9 mouse cellular contexts compared by ENCODE assay signal in genomic region chr6:32018105-32018446, GRCm38 (mm10). TPM values are rescaled to one million over a fixed set of nuclear protein-coding genes. Genes with fewer than 3 reads are reported as not detected.
DNase-seq lines count a peak whose midpoint lies in the region; ATAC-seq lines count a peak whose summit lies in the region.
"Had no signal": no experiment of that assay in that cellular context is flagged by ENCODE, and none has a peak within 500 bp of the region (broad histone marks: within the 10 kb centered on the region; RNA-seq: fewer than 3 reads in every experiment).

No protein-coding gene starts in this region.

- H3K4me1 ChIP-seq in heart, embryonic 11.5 days (ENCODE audit: control insufficient read depth, insufficient read depth, low read length) = no peaks in the 10 kb centered on the region; the same call in 1 of the 2 replicates

- peak; percentile 82 for DNase-seq in heart, adult 18-20 months
- DNase-seq in MN1 (ENCODE audit: low spot score) = peak; percentile 53
- peak; percentile 76 for DNase-seq in cerebellum, adult 9-11 months
- DNase-seq in kidney, adult 8-10 months = peak; percentile 17 to 34
- peak; percentile 58 for DNase-seq in ovary, postnatal 36 days (ENCODE audit: low spot score)
- DNase-seq in thymus, postnatal 0 days (ENCODE audit: low spot score) = no peak

- 67% methylated on average over 5 of the region's 5 CpGs for WGBS in heart, embryonic 11.5 days (ENCODE audit: insufficient replicate concordance)

- no peaks in the 10 kb centered on the region for H3K9me3 ChIP-seq in heart, embryonic 11.5 days (replicated peaks; ENCODE audit: control insufficient read depth, low read length)

- H3K36me3 ChIP-seq in heart, embryonic 11.5 days (ENCODE audit: control insufficient read depth, insufficient read depth, low read length) = no peaks in the 10 kb centered on the region

- no peak overlapping the region for H3K27ac ChIP-seq in heart, embryonic 11.5 days (ENCODE audit: low read depth, low read length)

- no peak overlapping the region for H3K4me2 ChIP-seq in heart, embryonic 11.5 days

- no peak overlapping the region for H3K9ac ChIP-seq in heart, embryonic 11.5 days (ENCODE audit: low read depth, low read length)

- ATAC-seq in heart, embryonic 11.5 days (replicated peaks; ENCODE audit: insufficient number of reproducible peaks, low FRiP score, low TSS enrichment) = no peak
- ATAC-seq in megakaryocyte, adult 5-6 weeks (ENCODE audit: poor library complexity, severe bottlenecking) = no peak

- no peaks in the 10 kb centered on the region for H3K27me3 ChIP-seq in heart, embryonic 11.5 days (ENCODE audit: control insufficient read depth, insufficient read depth, low read length)

- H3K4me3 ChIP-seq in heart, embryonic 11.5 days (ENCODE audit: low read depth, low read length) = no peak overlapping the region
- H3K4me3 ChIP-seq: myocyte had no signal

RNA-seq across cellular contexts. Expression of gene 1700012A03Rik, which starts 32.0 kb away (rescaled TPM):
- not detected for total RNA-seq in heart, adult 18-20 months (2021)
- not detected in 2 replicates for polyA plus RNA-seq in heart, embryonic 11.5 days (2014; fragmentation: Nextera tagmentation; extraction: Ambion mirVana)
- not detected in 2 replicates for total RNA-seq in megakaryocyte, adult 5-6 weeks (2015)
- total RNA-seq in megakaryocyte, adult 5-6 weeks (2017) = not detected in 2 replicates
- polyA plus RNA-seq in thymus, postnatal 0 days (2015; fragmentation: Nextera tagmentation; extraction: Ambion mirVana) = not detected in 2 replicates
- polyA plus RNA-seq: myocyte had no signal
